Mouse (Mus musculus): Measurements from ENCODE around the gene Dkk2. TPM values are rescaled to one million over a fixed set of nuclear protein-coding genes. Genes with fewer than 3 reads are reported as not detected.

Gene Dkk2
- polyA plus RNA-seq, 1 experiment: 0.68 TPM

DNA sequence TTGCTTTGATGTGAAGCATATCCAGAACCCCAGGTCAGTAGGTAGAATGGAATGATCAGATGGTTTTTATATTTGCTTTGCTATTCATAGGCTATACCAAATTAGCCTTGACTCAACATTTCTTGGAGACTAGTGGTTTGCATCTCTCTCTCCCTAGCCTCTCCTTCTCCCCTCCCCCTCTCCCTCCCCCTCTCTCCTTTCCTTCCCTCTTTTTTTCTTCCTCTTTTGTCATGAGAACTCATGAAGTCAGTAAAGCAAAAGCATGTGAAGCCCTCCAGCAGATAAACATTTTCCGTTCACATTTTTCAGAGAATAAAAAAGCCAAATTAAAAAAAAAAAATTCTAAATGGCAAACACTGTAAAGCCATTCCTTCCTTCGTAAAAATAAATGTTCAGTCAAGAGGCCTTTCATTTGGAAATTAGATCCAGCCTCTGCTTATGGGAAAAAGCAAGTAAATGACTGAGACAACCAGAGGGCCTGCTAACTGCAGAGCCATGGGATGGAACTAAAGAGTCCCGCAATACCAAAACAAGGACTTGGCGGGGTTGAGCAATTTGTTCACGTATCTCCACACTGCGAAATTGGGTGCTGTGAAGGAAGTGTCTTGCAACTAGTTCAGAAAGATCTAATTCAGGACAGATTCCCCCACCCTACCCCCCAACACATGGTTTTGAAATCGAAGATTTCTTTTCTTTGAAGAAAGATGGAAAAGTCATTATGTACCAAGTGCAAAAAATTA is 30.9 kb downstream of the Dkk2 start:
- peak overlapping the region; percentile 91 for H3K27ac ChIP-seq (ENCODE audit: insufficient read depth, low read depth, low read length)
- no peak overlapping the region for H3K4me3 ChIP-seq (ENCODE audit: insufficient read depth, low read length)
- peaks cover 32% of the 10 kb centered on the region for H3K4me1 ChIP-seq (ENCODE audit: control insufficient read depth, insufficient read depth, low read length)
- no peak for TF ChIP-seq POLR2A (IDR thresholded peaks at IDR 0.05; ENCODE audit: borderline replicate concordance, low read depth, low read length)

DNA sequence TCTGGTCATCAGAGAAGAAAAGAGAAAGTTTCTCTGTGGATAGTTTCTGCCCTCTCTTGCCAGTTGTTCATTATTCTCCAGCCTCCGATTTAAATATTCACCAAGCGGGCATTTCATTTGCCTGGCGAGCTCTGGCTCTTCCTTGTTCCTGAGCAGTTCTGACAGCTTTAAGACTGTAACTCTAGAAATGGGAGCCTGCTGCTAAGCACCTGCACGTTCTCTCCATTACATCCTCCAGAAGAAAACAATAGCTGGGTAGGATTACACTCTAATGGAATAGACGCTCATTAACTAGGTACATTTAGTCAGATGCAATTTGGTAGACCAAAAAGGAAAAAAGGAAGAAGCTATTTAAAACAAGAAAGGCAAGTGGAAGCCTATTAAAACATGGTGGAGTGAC is 36.3 kb downstream of the Dkk2 start:
- Histone ChIP-seq H3K4me1 (ENCODE audit: control insufficient read depth, insufficient read depth, low read length) (peaks cover 19% of the 10 kb centered on the region), H3K4me3 (ENCODE audit: insufficient read depth, low read length) (no peak overlapping the region), H3K27ac (ENCODE audit: insufficient read depth, low read depth, low read length) (no peak overlapping the region)
- TF ChIP-seq CTCF (IDR thresholded peaks at IDR 0.05; ENCODE audit: low read depth, low read length) (no peak), POLR2A (IDR thresholded peaks at IDR 0.05; ENCODE audit: borderline replicate concordance, low read depth, low read length) (no peak)

DNA sequence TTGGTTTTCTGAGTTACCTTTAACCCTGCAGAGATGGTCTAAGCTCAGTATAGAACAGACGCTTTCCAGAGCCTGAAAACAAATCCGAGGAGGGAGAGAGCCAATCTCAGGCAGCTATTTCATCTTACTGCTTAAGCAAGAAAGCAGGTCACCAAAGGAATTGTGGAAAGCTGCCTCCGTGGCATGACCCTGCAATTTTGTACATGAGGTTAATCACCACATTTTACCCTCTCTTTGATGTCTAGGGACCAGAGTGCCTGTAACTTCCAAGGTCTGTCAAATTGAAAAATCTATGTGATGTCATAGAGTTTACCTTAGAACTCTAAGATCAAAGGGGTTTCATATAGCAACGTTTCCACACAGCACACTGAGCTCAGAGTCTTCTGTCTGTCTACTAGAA is 37.5 kb downstream of the Dkk2 start:
- no peak overlapping the region for H3K4me3 ChIP-seq (ENCODE audit: insufficient read depth, low read length)
- H3K27ac ChIP-seq (ENCODE audit: insufficient read depth, low read depth, low read length): no peak overlapping the region
- peaks cover 11% of the 10 kb centered on the region for H3K4me1 ChIP-seq (ENCODE audit: control insufficient read depth, insufficient read depth, low read length)
- TF ChIP-seq CTCF (IDR thresholded peaks at IDR 0.05; ENCODE audit: low read depth, low read length) (no peak), POLR2A (IDR thresholded peaks at IDR 0.05; ENCODE audit: borderline replicate concordance, low read depth, low read length) (no peak)

- no peak overlapping the region for H3K27ac ChIP-seq (ENCODE audit: insufficient read depth, low read depth, low read length)
- peaks cover 6% of the 10 kb centered on the region for H3K4me1 ChIP-seq (ENCODE audit: control insufficient read depth, insufficient read depth, low read length)
- no peak overlapping the region for H3K4me3 ChIP-seq (ENCODE audit: insufficient read depth, low read length)
- TF ChIP-seq POLR2A (IDR thresholded peaks at IDR 0.05; ENCODE audit: borderline replicate concordance, low read depth, low read length): no peak
- no peak for TF ChIP-seq CTCF (IDR thresholded peaks at IDR 0.05; ENCODE audit: low read depth, low read length)
Observed at GRCm38 (mm10) chr3:132125227-132125740, 40.2 kb downstream of the Dkk2 start.

DNA sequence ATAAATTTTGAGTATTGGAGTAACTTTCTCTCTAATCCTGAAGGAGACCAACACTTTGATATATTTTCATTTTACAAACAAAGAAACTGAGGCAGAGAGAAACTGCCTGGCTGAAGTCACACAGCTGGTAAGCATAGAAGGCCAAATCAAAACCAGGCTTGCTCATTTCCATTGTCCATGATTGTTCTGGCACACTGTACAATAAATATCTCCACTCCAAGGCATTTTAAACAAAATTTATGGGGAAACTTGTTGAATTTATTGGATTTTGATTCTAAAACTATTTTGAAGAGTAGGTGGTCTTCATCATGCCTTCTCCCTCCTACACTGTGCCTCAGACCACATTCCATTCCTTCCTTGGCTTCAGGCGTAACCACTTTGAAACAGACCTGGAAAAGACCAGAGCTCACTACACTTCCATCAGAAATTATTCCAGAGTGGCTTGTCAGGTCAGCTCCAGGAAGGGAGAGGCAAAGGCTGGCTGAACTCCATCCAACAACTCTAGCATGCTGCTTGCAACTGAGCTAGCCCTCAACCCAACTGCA is 44.7 kb downstream of the Dkk2 start:
- Histone ChIP-seq H3K27ac (ENCODE audit: insufficient read depth, low read depth, low read length) (no peak overlapping the region), H3K4me3 (ENCODE audit: insufficient read depth, low read length) (no peak overlapping the region), H3K4me1 (ENCODE audit: control insufficient read depth, insufficient read depth, low read length) (peaks cover 3% of the 10 kb centered on the region; the same call in 1 of the 2 replicates)
- no peak for TF ChIP-seq CTCF (IDR thresholded peaks at IDR 0.05; ENCODE audit: low read depth, low read length)
- TF ChIP-seq POLR2A (IDR thresholded peaks at IDR 0.05; ENCODE audit: borderline replicate concordance, low read depth, low read length): no peak

- no peak for TF ChIP-seq POLR2A (IDR thresholded peaks at IDR 0.05; ENCODE audit: borderline replicate concordance, low read depth, low read length)
- TF ChIP-seq CTCF (IDR thresholded peaks at IDR 0.05; ENCODE audit: low read depth, low read length): no peak
- H3K4me3 ChIP-seq (ENCODE audit: insufficient read depth, low read length): no peak overlapping the region
- no peaks in the 10 kb centered on the region for H3K4me1 ChIP-seq (ENCODE audit: control insufficient read depth, insufficient read depth, low read length)
- no peak overlapping the region for H3K27ac ChIP-seq (ENCODE audit: insufficient read depth, low read depth, low read length)
Observed at GRCm38 (mm10) chr3:132130781-132131180, 45.7 kb downstream of the Dkk2 start.

DNA sequence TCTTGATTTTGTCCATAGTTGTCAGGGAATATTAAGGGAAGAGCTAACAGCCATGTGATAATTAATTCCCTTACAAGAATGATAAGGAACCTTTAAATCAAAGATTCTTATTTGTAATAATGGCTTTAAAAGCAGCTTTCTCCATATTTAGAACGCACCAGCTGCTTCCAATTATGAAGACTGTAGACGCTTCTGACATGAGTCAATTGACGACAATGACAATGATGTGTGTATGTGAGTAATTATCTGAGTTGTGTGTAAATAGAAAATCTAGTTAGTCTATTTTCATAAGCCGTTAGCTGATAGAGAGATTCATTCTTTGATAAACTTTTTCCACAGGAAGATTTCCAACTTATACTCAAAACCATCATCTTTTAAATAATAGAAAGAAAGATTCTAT is 46.8 kb downstream of the Dkk2 start:
- TF ChIP-seq POLR2A (IDR thresholded peaks at IDR 0.05; ENCODE audit: borderline replicate concordance, low read depth, low read length) (no peak), CTCF (IDR thresholded peaks at IDR 0.05; ENCODE audit: low read depth, low read length) (no peak)
- H3K4me1 ChIP-seq (ENCODE audit: control insufficient read depth, insufficient read depth, low read length): no peaks in the 10 kb centered on the region
- H3K4me3 ChIP-seq (ENCODE audit: insufficient read depth, low read length): no peak overlapping the region
- no peak overlapping the region for H3K27ac ChIP-seq (ENCODE audit: insufficient read depth, low read depth, low read length)

DNA sequence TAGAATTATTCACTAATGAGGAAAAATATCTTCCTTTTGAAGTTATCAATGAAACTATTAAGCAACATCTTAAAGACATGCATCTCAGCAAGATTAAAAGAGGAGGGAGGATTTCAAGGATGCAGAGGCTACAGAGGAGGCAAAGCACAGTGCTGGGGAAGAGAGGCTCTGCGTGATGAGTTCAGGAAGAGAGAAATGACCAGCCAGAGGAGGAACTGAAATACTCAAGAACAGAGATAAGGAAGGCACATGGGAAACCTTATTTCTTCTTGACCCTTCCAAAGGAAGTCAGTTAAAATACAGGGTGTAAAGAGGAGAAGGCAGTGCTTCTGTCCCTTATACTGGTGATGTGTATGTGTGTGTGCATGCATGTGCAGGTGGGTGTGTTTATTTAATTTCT is 49.4 kb downstream of the Dkk2 start:
- Histone ChIP-seq H3K27ac (ENCODE audit: insufficient read depth, low read depth, low read length) (no peak overlapping the region), H3K4me3 (ENCODE audit: insufficient read depth, low read length) (no peak overlapping the region), H3K4me1 (ENCODE audit: control insufficient read depth, insufficient read depth, low read length) (no peaks in the 10 kb centered on the region)
- TF ChIP-seq POLR2A (IDR thresholded peaks at IDR 0.05; ENCODE audit: borderline replicate concordance, low read depth, low read length) (no peak), CTCF (IDR thresholded peaks at IDR 0.05; ENCODE audit: low read depth, low read length) (no peak)

DNA sequence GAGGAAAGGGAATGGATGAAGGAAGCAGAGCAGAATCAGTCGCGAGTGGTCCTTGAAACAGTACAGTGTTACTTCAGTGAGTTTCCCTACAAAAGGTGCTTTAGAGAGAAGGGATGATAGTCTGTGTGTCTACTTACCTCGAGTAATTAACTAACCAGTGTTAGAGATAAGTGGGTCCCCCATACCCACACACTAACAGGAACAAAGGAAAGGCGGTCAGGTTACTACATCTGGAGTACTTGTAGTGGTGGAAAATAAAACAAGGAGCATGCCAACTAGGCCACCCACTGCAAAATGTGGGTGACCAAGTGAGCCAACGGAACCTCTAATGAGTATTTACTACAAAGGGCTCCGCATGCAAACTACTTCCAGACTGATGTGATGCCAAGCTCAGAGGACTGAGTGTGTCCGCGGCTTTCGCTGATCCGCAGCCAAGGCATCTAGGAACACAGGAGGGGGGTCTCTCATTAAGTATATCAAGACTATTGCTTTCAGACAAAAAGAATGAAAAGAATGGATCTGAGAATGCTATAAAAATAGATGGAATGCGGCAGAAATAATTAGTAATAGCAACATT is 52.8 kb downstream of the Dkk2 start:
- TF ChIP-seq POLR2A (IDR thresholded peaks at IDR 0.05; ENCODE audit: borderline replicate concordance, low read depth, low read length): no peak
- TF ChIP-seq CTCF (IDR thresholded peaks at IDR 0.05; ENCODE audit: low read depth, low read length): no peak
- no peak overlapping the region for H3K4me3 ChIP-seq (ENCODE audit: insufficient read depth, low read length)
- no peaks in the 10 kb centered on the region for H3K4me1 ChIP-seq (ENCODE audit: control insufficient read depth, insufficient read depth, low read length)
- H3K27ac ChIP-seq (ENCODE audit: insufficient read depth, low read depth, low read length): no peak overlapping the region

GRCm38 (mm10) chr3:132141031-132141430 is 55.9 kb downstream of the Dkk2 start:
- TF ChIP-seq CTCF (IDR thresholded peaks at IDR 0.05; ENCODE audit: low read depth, low read length) (no peak), POLR2A (IDR thresholded peaks at IDR 0.05; ENCODE audit: borderline replicate concordance, low read depth, low read length) (no peak)
- Histone ChIP-seq H3K27ac (ENCODE audit: insufficient read depth, low read depth, low read length) (no peak overlapping the region), H3K4me3 (ENCODE audit: insufficient read depth, low read length) (no peak overlapping the region), H3K4me1 (ENCODE audit: control insufficient read depth, insufficient read depth, low read length) (no peaks in the 10 kb centered on the region)
